Mouse (Mus musculus) neural tube, embryonic 15.5 days (tissue): ENCODE results near the gene Kif1a. TPM values are rescaled to one million over a fixed set of nuclear protein-coding genes. Genes with fewer than 3 reads are reported as not detected.

ENCODE experiments used
- ATAC-seq: fragments of 200-750 bp; cut with Nextera tagmentation; 2 replicates; pipeline ENCODE4 v1.8.0; 2017; ENCODE audit warnings: mild to moderate bottlenecking, moderate TSS enrichment, moderate library complexity; ENCODE audit not compliant: low FRiP score
- H3K27ac ChIP-seq: fragments of 300-500 bp; sonication (generic); replicated peaks from 2 replicates; pipeline ENCODE4 v1.5.1; 2015; ENCODE audit warnings: mild to moderate bottlenecking, inconsistent platforms
- H3K27me3 ChIP-seq: fragments of 300-500 bp; sonication (generic); replicated peaks from 2 replicates; pipeline ENCODE4 v1.6.1; 2015; ENCODE audit warnings: inconsistent platforms
- H3K36me3 ChIP-seq: fragments of 300-500 bp; sonication (generic); 2 replicates; pipeline ENCODE4 v1.6.1; 2015; ENCODE audit warnings: inconsistent platforms
- H3K4me1 ChIP-seq: fragments of 300-500 bp; sonication (generic); 2 replicates; pipeline ENCODE4 v1.6.1; 2015; ENCODE audit warnings: inconsistent platforms
- H3K4me2 ChIP-seq: fragments of 300-500 bp; sonication (generic); 2 replicates; pipeline ENCODE4 v1.6.1; 2015; ENCODE audit warnings: inconsistent platforms, mild to moderate bottlenecking, moderate library complexity
- H3K4me3 ChIP-seq: fragments of 300-500 bp; sonication (generic); replicated peaks from 2 replicates; pipeline ENCODE4 v1.5.1; 2015; ENCODE audit warnings: mild to moderate bottlenecking, inconsistent platforms
- H3K9ac ChIP-seq: fragments of 300-500 bp; sonication (generic); replicated peaks from 2 replicates; pipeline ENCODE4 v1.6.1; 2015; ENCODE audit warnings: mild to moderate bottlenecking, inconsistent platforms
- H3K9me3 ChIP-seq: fragments of 300-500 bp; sonication (generic); replicated peaks from 2 replicates; pipeline ENCODE4 v1.6.1; 2016; ENCODE audit warnings: inconsistent platforms
- WGBS: fragments of 180-500 bp; shearing (Covaris S2); methylation state at CpG from one replicate; pipeline ENCODE4 v1.1.7; 2015; ENCODE audit warnings: mixed read lengths; 5-methylcytosine and 5-hydroxymethylcytosine counted together
- polyA plus RNA-seq: library from polyadenylated mRNA; unstranded; fragments of >200 nt; fragmentation: Nextera tagmentation; extraction: Ambion mirVana; gene quantifications from 2 replicates; pipeline ENCODE4 v1.2.1, GENCODE M21; 2015

The Kif1a gene
- polyA plus RNA-seq, 1 experiment from 2014 or later, result 485 TPM

DNA sequence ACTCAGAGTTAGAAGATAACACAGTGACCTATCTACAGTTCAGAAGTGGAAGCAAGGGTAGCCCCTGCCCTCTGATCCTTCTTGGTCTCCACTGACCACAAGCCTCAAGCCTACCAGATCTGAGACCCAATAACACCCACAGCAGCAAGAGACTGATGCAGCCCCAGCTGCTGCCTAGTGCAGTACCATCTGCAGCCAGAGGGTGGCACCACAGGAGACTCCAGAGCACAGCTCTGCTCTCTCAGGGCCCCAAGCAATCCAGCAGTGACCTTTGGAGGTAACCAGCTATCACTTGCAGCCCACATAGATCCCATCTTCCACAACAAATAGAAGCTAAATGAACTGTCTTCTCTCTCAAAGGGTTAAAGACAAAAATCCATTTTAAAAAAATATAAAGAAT is 87.3 kb downstream of the Kif1a start:
- ATAC-seq, result peak; percentile 45; the same call in 1 of the 2 replicates
- H3K27ac ChIP-seq, result 0 out of 2 replicates have a peak overlapping the region, but pooled peaks have one; percentile 0

GRCm38 (mm10) chr1:93013367-93013766 is 88.4 kb downstream of the Kif1a start:
- Histone ChIP-seq H3K4me3 (no peak overlapping the region), H3K9me3 (no peaks in the 10 kb centered on the region), H3K4me2 (no peak overlapping the region), H3K4me1 (no peaks in the 10 kb centered on the region), H3K27me3 (no peaks in the 10 kb centered on the region), H3K27ac (no peak overlapping the region), H3K36me3 (peaks cover 22% of the 10 kb centered on the region), H3K9ac (no peak overlapping the region)
- no peak for ATAC-seq
- WGBS, result 75% methylated on average over 4 of the region's 4 CpGs

More for the DNA sequence above, 87.3 kb downstream of the Kif1a start:
- H3K9ac ChIP-seq, result no peak overlapping the region
- no peaks in the 10 kb centered on the region for H3K27me3 ChIP-seq
- no peaks in the 10 kb centered on the region for H3K4me1 ChIP-seq
- H3K4me3 ChIP-seq, result no peak overlapping the region
- H3K4me2 ChIP-seq, result no peak overlapping the region
- H3K9me3 ChIP-seq, result no peaks in the 10 kb centered on the region
- H3K36me3 ChIP-seq, result peaks cover 33% of the 10 kb centered on the region

GRCm38 (mm10) chr1:93012103-93012585 is 89.6 kb downstream of the Kif1a start:
- peaks cover 10% of the 10 kb centered on the region for H3K36me3 ChIP-seq
- no peak overlapping the region for H3K27ac ChIP-seq
- no peaks in the 10 kb centered on the region for H3K9me3 ChIP-seq
- WGBS, result 70% methylated on average over 7 of the region's 7 CpGs
- no peaks in the 10 kb centered on the region for H3K27me3 ChIP-seq
- no peak overlapping the region for H3K9ac ChIP-seq
- ATAC-seq, result no peak
- H3K4me3 ChIP-seq, result no peak overlapping the region
- H3K4me2 ChIP-seq, result no peak overlapping the region
- H3K4me1 ChIP-seq, result no peaks in the 10 kb centered on the region

- Histone ChIP-seq H3K36me3 (no peaks in the 10 kb centered on the region), H3K27me3 (no peaks in the 10 kb centered on the region), H3K4me2 (no peak overlapping the region), H3K4me3 (no peak overlapping the region), H3K4me1 (no peaks in the 10 kb centered on the region), H3K9me3 (no peaks in the 10 kb centered on the region), H3K9ac (no peak overlapping the region), H3K27ac (no peak overlapping the region)
- ATAC-seq, result no peak
- 30% methylated on average over 3 of the region's 3 CpGs for WGBS
Measured at GRCm38 (mm10) chr1:93010731-93011130, 91.0 kb downstream of the Kif1a start.

GRCm38 (mm10) chr1:93009196-93009595 is 92.6 kb downstream of the Kif1a start:
- no peak for ATAC-seq
- no peaks in the 10 kb centered on the region for H3K9me3 ChIP-seq
- 76% methylated on average over 4 of the region's 4 CpGs for WGBS

DNA sequence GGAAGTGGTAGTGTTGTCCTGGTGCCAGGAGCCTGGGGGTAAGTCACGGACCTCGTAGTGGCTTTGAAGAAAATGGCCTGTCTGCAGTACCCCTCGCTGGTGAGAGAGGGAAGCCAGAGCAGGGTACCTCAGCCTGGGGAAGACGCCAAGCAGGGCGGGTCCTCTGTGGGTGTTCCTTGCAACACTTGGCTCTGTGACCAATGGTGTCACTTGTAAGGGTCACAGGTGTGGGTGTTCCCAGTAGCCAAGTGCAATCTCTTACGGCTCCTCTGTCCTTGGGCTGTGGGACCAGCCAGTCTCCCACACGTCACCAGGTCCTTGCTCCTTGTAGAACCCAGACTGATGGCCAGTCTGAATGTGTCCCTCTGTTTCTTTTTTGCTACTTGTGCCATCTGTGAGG is 95.7 kb downstream of the Kif1a start, which contains the start of gene Aqp12:
Gene Aqp12, plus strand, starts transcription at position 274 of the 400 bp plus-strand sequence.
- no peak within 1 kb of the TSS for H3K4me3 ChIP-seq
- H3K9ac ChIP-seq, result no peak within 1 kb of the TSS
- no peaks in the 10 kb centered on the region for H3K4me1 ChIP-seq
- H3K27me3 ChIP-seq, result no peaks in the 10 kb centered on the region
- H3K9me3 ChIP-seq, result no peaks in the 10 kb centered on the region
- ATAC-seq, result no peak
- H3K36me3 ChIP-seq, result no peaks in the 10 kb centered on the region
- no peak within 1 kb of the TSS for H3K4me2 ChIP-seq
- 78% methylated on average over 7 of the region's 7 CpGs for WGBS
- H3K27ac ChIP-seq, result no peak within 1 kb of the TSS

More at GRCm38 (mm10) chr1:93009196-93009595, 92.6 kb downstream of the Kif1a start:
- no peak overlapping the region for H3K4me2 ChIP-seq
- no peak overlapping the region for H3K4me3 ChIP-seq
- H3K4me1 ChIP-seq, result no peaks in the 10 kb centered on the region
- no peak overlapping the region for H3K27ac ChIP-seq
- no peaks in the 10 kb centered on the region for H3K27me3 ChIP-seq
- no peak overlapping the region for H3K9ac ChIP-seq
- H3K36me3 ChIP-seq, result no peaks in the 10 kb centered on the region

GRCm38 (mm10) chr1:92992880-92993279 is 108.9 kb downstream of the Kif1a start:
- Histone ChIP-seq H3K27ac (no peak overlapping the region), H3K27me3 (no peaks in the 10 kb centered on the region), H3K4me2 (no peak overlapping the region), H3K4me3 (no peak overlapping the region), H3K9me3 (no peaks in the 10 kb centered on the region), H3K36me3 (no peaks in the 10 kb centered on the region), H3K9ac (no peak overlapping the region), H3K4me1 (no peaks in the 10 kb centered on the region)
- 82% methylated on average over 2 of the region's 2 CpGs for WGBS
- no peak for ATAC-seq

DNA sequence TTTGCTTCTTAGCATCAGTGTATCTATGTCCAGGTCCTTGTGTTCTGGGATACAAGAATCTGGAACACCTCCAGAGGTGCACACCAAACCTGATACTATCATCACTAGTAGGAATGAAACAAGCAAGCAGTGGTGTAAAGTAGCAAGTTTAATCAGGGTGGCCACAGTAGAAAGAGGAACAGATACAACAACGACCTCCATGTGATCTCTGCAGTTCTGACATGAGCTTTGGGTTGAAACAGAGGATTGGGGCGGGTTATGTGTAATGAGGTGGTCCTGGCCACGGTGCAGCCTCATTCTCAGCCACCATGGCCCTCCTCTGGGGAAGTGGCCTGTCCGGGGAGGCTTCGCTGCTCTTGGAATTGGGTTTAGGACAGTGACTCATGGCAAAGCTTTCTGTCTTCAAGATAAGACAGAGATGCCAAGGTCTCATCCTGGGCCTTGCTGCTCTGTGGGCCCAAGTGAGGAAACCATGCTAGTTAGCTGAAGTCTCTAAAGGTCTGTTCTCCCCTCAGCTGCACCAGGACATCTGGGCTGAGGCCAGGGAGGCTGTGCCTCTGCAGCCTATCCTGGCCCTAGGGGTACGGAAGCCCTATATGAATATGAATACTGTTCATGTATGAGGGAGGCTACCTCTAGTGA is 109.4 kb downstream of the Kif1a start:
- no peak for ATAC-seq
- no peak overlapping the region for H3K9ac ChIP-seq
- H3K4me2 ChIP-seq, result no peak overlapping the region
- no peaks in the 10 kb centered on the region for H3K27me3 ChIP-seq
- H3K4me1 ChIP-seq, result no peaks in the 10 kb centered on the region
- no peak overlapping the region for H3K4me3 ChIP-seq
- no peaks in the 10 kb centered on the region for H3K36me3 ChIP-seq
- H3K27ac ChIP-seq, result no peak overlapping the region
- no peaks in the 10 kb centered on the region for H3K9me3 ChIP-seq
- 84% methylated on average over 6 of the region's 6 CpGs for WGBS

DNA sequence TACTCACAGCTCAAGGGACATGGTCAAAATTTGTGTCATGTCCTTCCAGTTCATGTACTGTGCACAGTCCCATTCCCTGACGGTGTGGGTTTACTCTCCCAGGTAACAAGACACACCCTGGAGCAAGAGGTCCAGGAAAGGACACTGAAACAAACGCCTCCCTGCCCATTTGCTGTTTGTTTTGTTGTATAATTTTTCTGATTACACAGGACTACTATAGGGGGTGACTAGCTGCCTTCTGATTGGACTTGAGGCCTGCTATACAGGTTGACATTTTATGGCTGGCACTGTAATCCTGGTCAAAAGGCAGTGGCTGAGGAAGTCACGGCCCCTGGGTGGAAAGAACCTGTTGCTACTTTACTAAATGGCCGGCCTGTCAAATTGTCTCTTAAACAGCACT is 111.9 kb downstream of the Kif1a start:
- Histone ChIP-seq H3K27me3 (no peaks in the 10 kb centered on the region), H3K4me3 (no peak overlapping the region), H3K4me1 (no peaks in the 10 kb centered on the region), H3K4me2 (no peak overlapping the region), H3K36me3 (no peaks in the 10 kb centered on the region), H3K9me3 (no peaks in the 10 kb centered on the region), H3K27ac (no peak overlapping the region), H3K9ac (no peak overlapping the region)
- ATAC-seq, result no peak
- WGBS, result 48% methylated on average over 4 of the region's 4 CpGs

- H3K27me3 ChIP-seq, result no peaks in the 10 kb centered on the region
- H3K4me2 ChIP-seq, result no peak overlapping the region
- H3K9ac ChIP-seq, result no peak overlapping the region
- no peak for ATAC-seq
- H3K4me3 ChIP-seq, result no peak overlapping the region
- H3K9me3 ChIP-seq, result no peaks in the 10 kb centered on the region
- no peaks in the 10 kb centered on the region for H3K36me3 ChIP-seq
- no peak overlapping the region for H3K27ac ChIP-seq
- no peaks in the 10 kb centered on the region for H3K4me1 ChIP-seq
- 85% methylated on average over 4 of the region's 4 CpGs for WGBS
Measured at GRCm38 (mm10) chr1:92988894-92989293, 112.9 kb downstream of the Kif1a start.

- no peaks in the 10 kb centered on the region for H3K9me3 ChIP-seq
- no peaks in the 10 kb centered on the region for H3K4me1 ChIP-seq
- WGBS, result 82% methylated on average over 5 of the region's 5 CpGs
- no peak for ATAC-seq
- H3K27ac ChIP-seq, result no peak overlapping the region
- H3K4me3 ChIP-seq, result no peak overlapping the region
- H3K4me2 ChIP-seq, result no peak overlapping the region
- no peaks in the 10 kb centered on the region for H3K36me3 ChIP-seq
- H3K27me3 ChIP-seq, result no peaks in the 10 kb centered on the region
- H3K9ac ChIP-seq, result no peak overlapping the region
Measured at GRCm38 (mm10) chr1:92984999-92985398, 116.8 kb downstream of the Kif1a start.

DNA sequence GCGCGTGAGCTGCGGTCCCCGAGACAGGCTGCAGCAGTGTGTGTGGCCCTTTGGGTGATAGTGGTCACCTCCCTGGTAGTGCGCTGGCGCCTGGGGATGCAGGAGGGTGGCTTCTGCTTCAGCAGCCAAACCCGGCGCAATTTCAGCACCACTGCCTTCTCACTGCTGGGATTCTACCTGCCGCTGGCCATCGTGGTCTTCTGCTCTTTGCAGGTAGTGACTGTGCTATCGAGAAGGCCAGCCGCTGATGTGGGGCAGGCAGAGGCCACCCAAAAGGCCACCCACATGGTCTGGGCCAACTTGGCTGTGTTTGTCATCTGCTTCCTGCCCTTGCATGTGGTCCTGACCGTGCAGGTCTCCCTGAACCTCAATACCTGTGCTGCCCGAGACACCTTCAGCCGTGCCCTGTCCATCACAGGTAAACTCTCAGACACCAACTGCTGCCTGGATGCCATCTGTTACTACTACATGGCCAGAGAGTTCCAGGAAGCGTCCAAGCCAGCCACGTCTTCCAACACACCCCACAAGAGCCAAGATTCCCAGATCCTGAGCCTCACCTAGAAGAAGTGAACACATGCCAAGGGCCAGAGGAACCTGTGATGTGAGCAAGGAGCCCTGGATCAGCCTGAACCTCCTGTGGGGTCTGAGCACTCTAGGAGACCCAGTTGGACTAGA is 118.7 kb downstream of the Kif1a start:
- Histone ChIP-seq H3K27me3 (no peaks in the 10 kb centered on the region), H3K4me3 (no peak overlapping the region), H3K9me3 (no peaks in the 10 kb centered on the region), H3K27ac (no peak overlapping the region), H3K36me3 (no peaks in the 10 kb centered on the region), H3K9ac (no peak overlapping the region), H3K4me1 (no peaks in the 10 kb centered on the region), H3K4me2 (no peak overlapping the region)
- whole genome bisulfite sequencing, result 94% methylated on average over 17 of the region's 17 CpGs
- ATAC-seq, result no peak
